ENCODE assay signal across 10 mouse cellular contexts in the genomic region with DNA sequence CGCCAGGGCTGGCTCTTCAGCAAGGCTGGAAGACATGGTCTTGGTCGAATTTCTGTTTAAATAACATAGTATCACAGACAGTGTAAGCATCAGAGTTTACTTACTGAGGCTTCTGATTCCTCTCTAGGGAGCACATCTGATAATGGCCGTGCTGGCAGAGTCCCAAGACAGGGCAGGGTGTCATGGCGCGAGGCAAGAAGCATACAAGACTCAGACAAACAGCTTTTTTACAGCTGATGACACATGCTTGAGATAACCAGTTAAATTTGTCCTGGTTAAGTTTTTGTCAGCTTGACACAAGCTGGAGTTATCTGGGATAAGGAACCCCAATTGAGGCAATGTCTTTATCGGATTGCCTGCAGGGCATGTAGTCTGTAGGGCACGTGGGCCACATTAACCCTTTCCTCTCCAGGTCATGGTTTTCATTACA. TPM values are rescaled to one million over a fixed set of nuclear protein-coding genes. Genes with fewer than 3 reads are reported as not detected.
DNase-seq lines count a peak whose midpoint lies in the region; ATAC-seq and TF ChIP-seq lines count a peak whose summit lies in the region.
"Had no signal": no experiment of that assay in that cellular context is flagged by ENCODE, and none has a peak within 500 bp of the region (broad histone marks: within the 10 kb centered on the region; RNA-seq: fewer than 3 reads in every experiment).

No protein-coding gene starts in this region.

- TF ChIP-seq CTCF in lung, postnatal 0 days (IDR thresholded peaks at IDR 0.05), result no peak
- TF ChIP-seq CTCF in lung, adult 2 months (IDR thresholded peaks at IDR 0.05; ENCODE audit: insufficient read depth, low read length), result no peak

- no peak overlapping the region for H3K4me2 ChIP-seq in lung, postnatal 0 days (replicated peaks; ENCODE audit: low read depth, low read length)

- no peak for TF ChIP-seq POLR2A in lung, adult 2 months (IDR thresholded peaks at IDR 0.05; ENCODE audit: borderline replicate concordance, extremely low read depth, low read depth, low read length)

- 0 out of 2 replicates have a peak, but pooled peaks cover 2% of the 10 kb centered on the region for H3K4me1 ChIP-seq in lung, postnatal 0 days (ENCODE audit: insufficient read depth, low read depth, low read length)
- H3K4me1 ChIP-seq in lung, adult 2 months (ENCODE audit: control insufficient read depth, insufficient read depth, low read length), result no peaks in the 10 kb centered on the region; the same call in 1 of the 2 replicates

- no peak for TF ChIP-seq EP300 in lung, postnatal 0 days (IDR thresholded peaks at IDR 0.05)

- DNase-seq in lung, postnatal 0 days (ENCODE audit: low spot score), result peak; percentile 22
- DNase-seq in lung, adult 2 months, result no peak
- peak; percentile 85 for DNase-seq in c-Kit-positive CD71-positive TER-119-positive erythroid progenitor cells, embryonic 14.5 days (ENCODE audit: low spot score)
- peak; percentile 86 for DNase-seq in liver
- peak; percentile 85 to 86 for DNase-seq in spleen, postnatal 4 days (ENCODE audit: low spot score in 2 of 2)
- no peak for DNase-seq in right cerebral cortex, adult 18-20 months
- DNase-seq: gastrocnemius, postnatal 36 days; kidney, adult 9 months; thymus, postnatal 25 days had no signal

- no peak overlapping the region for H3K4me3 ChIP-seq in lung, postnatal 0 days (ENCODE audit: low read depth, low read length)
- no peak overlapping the region for H3K4me3 ChIP-seq in lung, adult 2 months (replicated peaks; ENCODE audit: extremely low read depth, low read depth, low read length)

- WGBS in lung, postnatal 0 days, result 23% methylated on average over 7 of the region's 7 CpGs
- WGBS in lung, adult 2 months, result 18% methylated on average over 7 of the region's 7 CpGs

- no peak for ATAC-seq in lung, postnatal 0 days
- no peak for ATAC-seq in monocyte, adult 5-6 weeks (replicated peaks; ENCODE audit: insufficient number of reproducible peaks, low FRiP score, low TSS enrichment, poor library complexity, severe bottlenecking)

- H3K27ac ChIP-seq in lung, postnatal 0 days (ENCODE audit: low read length), result no peak overlapping the region

- no peaks in the 10 kb centered on the region for H3K9me3 ChIP-seq in lung, postnatal 0 days (ENCODE audit: low read length)

- H3K27me3 ChIP-seq in lung, postnatal 0 days (replicated peaks; ENCODE audit: insufficient read depth, low read length), result no peaks in the 10 kb centered on the region

- no peaks in the 10 kb centered on the region for H3K36me3 ChIP-seq in lung, postnatal 0 days (ENCODE audit: insufficient read depth, low read length)

- H3K9ac ChIP-seq in lung, postnatal 0 days (replicated peaks; ENCODE audit: low read depth), result no peak overlapping the region

RNA-seq across cellular contexts. Expression of a gene that starts 20.8 kb away (rescaled TPM):
- 0.21 and 0.33 TPM in 2 replicates for polyA plus RNA-seq in lung, postnatal 0 days (2015; fragmentation: Nextera tagmentation; extraction: Ambion mirVana)
- 0.02 TPM in 1 of 2 replicates, not detected in the other for polyA plus RNA-seq in lung, adult 2 months (2012; rRNA removed)
- 0.53 to 3.2 TPM in 2 of 3 replicates, not detected in the other for total RNA-seq in monocyte, adult 5-6 weeks (2017)
- total RNA-seq: gastrocnemius, postnatal 36 days had no signal

Comparison
In these comparisons a context has a peak if more than half of its experiments do, and no peak if none do; other contexts are left out.
1. DNase-seq: peak in lung, postnatal 0 days (single experiment), c-Kit-positive CD71-positive TER-119-positive erythroid progenitor cells, embryonic 14.5 days (single experiment), liver (single experiment) and spleen, postnatal 4 days (2 of 2); none in lung, adult 2 months (single experiment) and right cerebral cortex, adult 18-20 months (single experiment).